Comparison of ENCODE assay signal across 16 mouse cellular contexts in the genomic region with DNA sequence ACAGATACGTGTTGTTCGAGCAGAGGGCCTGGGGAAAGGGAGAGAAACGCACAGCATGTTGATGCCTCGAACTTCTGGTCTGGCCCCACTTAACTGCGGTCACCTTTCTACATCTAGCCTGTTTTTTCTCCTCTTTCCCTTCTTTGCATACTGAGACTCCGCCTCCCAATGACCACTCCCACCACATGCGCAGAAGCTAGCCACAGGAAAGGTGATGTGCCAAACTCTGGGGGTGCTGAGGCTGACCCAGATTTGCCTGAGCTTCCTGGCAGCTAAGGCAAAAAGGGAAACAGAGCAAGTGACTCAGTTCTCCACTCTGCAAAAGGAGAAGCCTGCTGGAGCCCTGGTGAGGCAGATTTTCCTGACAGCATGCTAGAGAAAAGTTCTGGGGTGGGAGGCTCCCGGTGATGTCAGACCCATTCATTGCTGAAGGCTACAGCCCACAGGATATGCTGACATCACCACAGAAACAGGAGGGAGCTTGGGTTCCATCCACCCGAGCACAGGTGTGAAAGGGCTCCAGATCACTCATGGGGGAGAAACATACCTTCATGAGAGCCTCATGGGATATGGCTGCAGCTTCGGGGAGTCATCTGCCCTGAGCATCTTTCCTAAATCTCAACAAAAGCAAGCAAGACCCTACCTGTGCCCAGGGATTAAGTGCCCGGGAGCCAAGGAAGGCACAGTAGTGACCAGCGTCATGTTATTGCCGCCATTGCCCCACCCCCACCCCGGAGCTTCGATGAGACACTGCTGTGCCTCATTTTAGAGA. TPM values are rescaled to one million over a fixed set of nuclear protein-coding genes. Genes with fewer than 3 reads are reported as not detected.
A peak's percentile ranks its signal among the peaks of the same experiment; 100 is the strongest.
DNase-seq lines count a peak whose midpoint lies in the region; ATAC-seq and TF ChIP-seq lines count a peak whose summit lies in the region.
"Had no signal": no experiment of that assay in that cellular context is flagged by ENCODE, and none has a peak within 500 bp of the region (broad histone marks: within the 10 kb centered on the region; RNA-seq: fewer than 3 reads in every experiment).

No protein-coding gene starts in this region.

- H3K4me1 ChIP-seq in liver, adult 2 months (ENCODE audit: control insufficient read depth, insufficient read depth, low read length): no peaks in the 10 kb centered on the region
- H3K4me1 ChIP-seq in liver, embryonic 11.5 days (replicated peaks; ENCODE audit: control insufficient read depth, insufficient read depth, low read length): peaks cover 2% of the 10 kb centered on the region
- peaks cover 50 to 91% of the 10 kb centered on the region in 2 experiments for H3K4me1 ChIP-seq in CH12.LX (ENCODE audit: control insufficient read depth in 1 of 2, insufficient read depth in 2 of 2)
- H3K4me1 ChIP-seq in small intestine, adult 2 months (ENCODE audit: control insufficient read depth, insufficient read depth, insufficient read length, low read length): peaks cover 12% of the 10 kb centered on the region; the same call in 1 of the 2 replicates
- no peaks in the 10 kb centered on the region for H3K4me1 ChIP-seq in intestine, embryonic 16.5 days (ENCODE audit: control insufficient read depth, insufficient read depth, low read length)
- no peaks in the 10 kb centered on the region for H3K4me1 ChIP-seq in heart, embryonic 11.5 days (ENCODE audit: control insufficient read depth, insufficient read depth, low read length)

- no peak for TF ChIP-seq POLR2A in liver, adult 2 months (IDR thresholded peaks at IDR 0.05; ENCODE audit: extremely low read depth, insufficient read depth, low read length)
- TF ChIP-seq POLR2A in CH12.LX (IDR thresholded peaks at IDR 0.05; ENCODE audit: low read depth, low read length): peak; percentile 96
- TF ChIP-seq POLR2A in small intestine, adult 2 months (IDR thresholded peaks at IDR 0.05; ENCODE audit: low read depth, low read length): no peak

- H3K9me3 ChIP-seq in liver, embryonic 11.5 days (ENCODE audit: control insufficient read depth, low read length): no peaks in the 10 kb centered on the region
- H3K9me3 ChIP-seq in CH12.LX (replicated peaks; ENCODE audit: low read length): no peaks in the 10 kb centered on the region
- H3K9me3 ChIP-seq in intestine, embryonic 16.5 days (ENCODE audit: control insufficient read depth, low read length): no peaks in the 10 kb centered on the region
- H3K9me3 ChIP-seq in heart, embryonic 11.5 days (replicated peaks; ENCODE audit: control insufficient read depth, low read length): no peaks in the 10 kb centered on the region
- H3K9me3 ChIP-seq: forebrain, embryonic 10.5 days; limb, embryonic 13.5 days; stomach, embryonic 15.5 days had no signal

- 60% methylated on average over 15 of the region's 15 CpGs for WGBS in liver, adult 2 months
- 51% methylated on average over 15 of the region's 15 CpGs for WGBS in liver, embryonic 11.5 days
- WGBS in small intestine, adult 2 months: 52% methylated on average over 15 of the region's 15 CpGs
- WGBS in intestine, embryonic 16.5 days: 59% methylated on average over 15 of the region's 15 CpGs
- 60% methylated on average over 15 of the region's 15 CpGs for WGBS in heart, embryonic 11.5 days (ENCODE audit: insufficient replicate concordance)

- peak; percentile 52 for TF ChIP-seq EP300 in CH12.LX (IDR thresholded peaks at IDR 0.05; ENCODE audit: low read length)

- no peak overlapping the region for H3K27ac ChIP-seq in liver, adult 2 months (replicated peaks; ENCODE audit: insufficient read depth, low read depth, low read length)
- H3K27ac ChIP-seq in liver, embryonic 11.5 days (ENCODE audit: low read depth, low read length): no peak overlapping the region
- peak overlapping the region; percentile 92 for H3K27ac ChIP-seq in CH12.LX (ENCODE audit: insufficient read depth, low read depth)
- peak overlapping the region; percentile 3; the same call in 1 of the 2 replicates for H3K27ac ChIP-seq in small intestine, adult 2 months (ENCODE audit: insufficient read depth, low read depth, low read length)
- no peak overlapping the region for H3K27ac ChIP-seq in intestine, embryonic 16.5 days (ENCODE audit: low read length)
- no peak overlapping the region for H3K27ac ChIP-seq in heart, embryonic 11.5 days (ENCODE audit: low read depth, low read length)
- H3K27ac ChIP-seq: forebrain, embryonic 10.5 days; limb, embryonic 13.5 days; stomach, embryonic 15.5 days had no signal

- no peak overlapping the region for H3K4me2 ChIP-seq in liver, embryonic 11.5 days
- peak overlapping the region; percentile 81 for H3K4me2 ChIP-seq in CH12.LX (ENCODE audit: insufficient read depth, low read depth, poor library complexity, severe bottlenecking)
- H3K4me2 ChIP-seq in intestine, embryonic 16.5 days (ENCODE audit: low read depth, low read length): no peak overlapping the region
- H3K4me2 ChIP-seq in heart, embryonic 11.5 days: no peak overlapping the region
- H3K4me2 ChIP-seq: limb, embryonic 13.5 days; stomach, embryonic 15.5 days had no signal

- dilution Hi-C loops in CH12.LX (cut with MboI; ENCODE audit: extremely low pct_ligation_motif_present, extremely low pct_unique_long_range_greater_than_20kb, low sequenced_read_pairs): no loop called here

- H3K79me2 ChIP-seq in liver, adult 2 months (ENCODE audit: control insufficient read depth, insufficient read depth, low read length): no peaks in the 10 kb centered on the region
- no peaks in the 10 kb centered on the region for H3K79me2 ChIP-seq in CH12.LX (replicated peaks; ENCODE audit: control insufficient read depth, extremely low read depth, insufficient read depth, poor library complexity, severe bottlenecking)

- TF ChIP-seq CTCF in liver, adult 2 months (IDR thresholded peaks at IDR 0.05; ENCODE audit: low read depth, low read length): no peak
- no peak for TF ChIP-seq CTCF in CH12.LX (conservative IDR thresholded peaks at IDR 0.05 in 1 of 2, IDR thresholded peaks at IDR 0.05 in 1 of 2; ENCODE audit: low read depth in 2 of 2, low read length in 2 of 2)
- no peak for TF ChIP-seq CTCF in small intestine, adult 2 months (IDR thresholded peaks at IDR 0.05; ENCODE audit: extremely low read depth, insufficient read length, insufficient replicate concordance, low read depth, low read length)

- in situ Hi-C loops in CH12.LX (cut with MboI; ENCODE audit: low pct_ligation_motif_present, low pct_unique_long_range_greater_than_20kb, low sequenced_read_pairs): no loop called here

- no peaks in the 10 kb centered on the region for H3K36me3 ChIP-seq in liver, adult 2 months (ENCODE audit: control insufficient read depth, insufficient read depth, low read length)
- H3K36me3 ChIP-seq in liver, embryonic 11.5 days (ENCODE audit: control insufficient read depth, insufficient read depth, low read length): no peaks in the 10 kb centered on the region
- no peaks in the 10 kb centered on the region for H3K36me3 ChIP-seq in CH12.LX (replicated peaks in 1 of 2; ENCODE audit: control insufficient read depth in 1 of 2, insufficient read depth in 1 of 2, low read length in 1 of 2)
- no peaks in the 10 kb centered on the region for H3K36me3 ChIP-seq in small intestine, adult 2 months (ENCODE audit: control insufficient read depth, insufficient read depth, low read length)
- no peaks in the 10 kb centered on the region for H3K36me3 ChIP-seq in intestine, embryonic 16.5 days (ENCODE audit: control insufficient read depth, insufficient read depth, low read length)
- no peaks in the 10 kb centered on the region for H3K36me3 ChIP-seq in heart, embryonic 11.5 days (ENCODE audit: control insufficient read depth, insufficient read depth, low read length)
- H3K36me3 ChIP-seq: forebrain, embryonic 10.5 days; limb, embryonic 13.5 days; stomach, embryonic 15.5 days had no signal

- peak; percentile 21 for DNase-seq in liver, adult 2 months (ENCODE audit: extremely low read depth, low read depth, low spot score)
- DNase-seq in liver, embryonic 11.5 days (ENCODE audit: low spot score): no peak
- DNase-seq in CH12.LX (ENCODE audit: extremely low read depth): peak; percentile 97
- DNase-seq in induced T-regulatory cell, adult 2 months (ENCODE audit: low read depth): peak; percentile 94
- no peak for DNase-seq in right cerebral cortex, adult 18-20 months
- DNase-seq: gastrocnemius, postnatal 10 days; heart, postnatal 14 days; kidney, adult 2 months; midbrain, embryonic 14.5 days had no signal

- H3K27me3 ChIP-seq in liver, adult 2 months (ENCODE audit: control insufficient read depth, insufficient read depth, low read length): no peaks in the 10 kb centered on the region
- no peaks in the 10 kb centered on the region for H3K27me3 ChIP-seq in liver, embryonic 11.5 days (replicated peaks; ENCODE audit: control insufficient read depth, insufficient read depth, low read length)
- H3K27me3 ChIP-seq in CH12.LX (replicated peaks): no peaks in the 10 kb centered on the region
- no peaks in the 10 kb centered on the region for H3K27me3 ChIP-seq in small intestine, adult 2 months (ENCODE audit: control insufficient read depth, insufficient read depth, low read length)
- H3K27me3 ChIP-seq in intestine, embryonic 16.5 days (replicated peaks; ENCODE audit: control insufficient read depth, insufficient read depth, low read length): no peaks in the 10 kb centered on the region
- no peaks in the 10 kb centered on the region for H3K27me3 ChIP-seq in heart, embryonic 11.5 days (ENCODE audit: control insufficient read depth, insufficient read depth, low read length)
- H3K27me3 ChIP-seq: limb, embryonic 13.5 days; stomach, embryonic 15.5 days had no signal

- H3K4me3 ChIP-seq in liver, adult 2 months (ENCODE audit: insufficient read depth, low read depth, low read length): no peak overlapping the region
- no peak overlapping the region for H3K4me3 ChIP-seq in liver, embryonic 11.5 days (ENCODE audit: low read depth, low read length)
- peak overlapping the region; percentile 35 to 51 (median 36) for H3K4me3 ChIP-seq in CH12.LX (replicated peaks in 1 of 3; ENCODE audit: low read depth in 2 of 3, low read length in 2 of 3, poor library complexity in 1 of 3)
- H3K4me3 ChIP-seq in small intestine, adult 2 months (ENCODE audit: low read depth, low read length): no peak overlapping the region
- no peak overlapping the region for H3K4me3 ChIP-seq in intestine, embryonic 16.5 days (ENCODE audit: low read length)
- H3K4me3 ChIP-seq in heart, embryonic 11.5 days (ENCODE audit: low read depth, low read length): no peak overlapping the region
- H3K4me3 ChIP-seq: forebrain, embryonic 10.5 days; limb, embryonic 13.5 days; stomach, embryonic 15.5 days had no signal

- no peak for TF ChIP-seq RAD21 in CH12.LX (IDR thresholded peaks at IDR 0.05; ENCODE audit: low read depth, low read length)

- no peak for ATAC-seq in liver, embryonic 11.5 days (replicated peaks; ENCODE audit: low FRiP score)
- no peak for ATAC-seq in intestine, embryonic 16.5 days
- no peak for ATAC-seq in heart, embryonic 11.5 days (replicated peaks; ENCODE audit: insufficient number of reproducible peaks, low FRiP score, low TSS enrichment)

- no peak overlapping the region for H3K9ac ChIP-seq in liver, adult 2 months (ENCODE audit: low read depth, low read length)
- H3K9ac ChIP-seq in liver, embryonic 11.5 days (ENCODE audit: low read depth, low read length): no peak overlapping the region
- H3K9ac ChIP-seq in CH12.LX (ENCODE audit: insufficient read depth, low read depth): peak overlapping the region; percentile 64
- no peak overlapping the region for H3K9ac ChIP-seq in intestine, embryonic 16.5 days (ENCODE audit: low read depth, low read length)
- no peak overlapping the region for H3K9ac ChIP-seq in heart, embryonic 11.5 days (ENCODE audit: low read depth, low read length)
- H3K9ac ChIP-seq: limb, embryonic 13.5 days; stomach, embryonic 15.5 days had no signal

RNA-seq across cellular contexts. Expression of gene Cyth4, which starts 5.0 kb away (rescaled TPM):
- 4.7 and 7.2 TPM in 2 replicates for total RNA-seq in liver, adult 2 months (2014; rRNA removed)
- polyA plus RNA-seq in liver, adult 2 months (2012; rRNA removed): 3.3 and 5.7 TPM in 2 replicates
- 7.8 and 9.5 TPM in 2 replicates for polyA plus RNA-seq in liver, embryonic 11.5 days (2014; fragmentation: Nextera tagmentation; extraction: Ambion mirVana)
- total RNA-seq in CH12.LX (2012; rRNA removed) (42.2 and 51.9 TPM in 2 replicates), CH12.LX (2014; rRNA removed) (38.6 and 39.2 TPM in 2 replicates)
- polyA plus RNA-seq in CH12.LX (2012; ENCODE audit: insufficient read length, low read depth): 75.3 and 80.5 TPM in 2 replicates
- polyA plus RNA-seq in small intestine, adult 2 months (2012; rRNA removed): 11.2 and 12.7 TPM in 2 replicates
- 7.2 and 8.5 TPM in 2 replicates for polyA plus RNA-seq in intestine, embryonic 16.5 days (2015; fragmentation: Nextera tagmentation; extraction: Ambion mirVana)
- 1.3 and 2.0 TPM in 2 replicates for polyA plus RNA-seq in heart, embryonic 11.5 days (2014; fragmentation: Nextera tagmentation; extraction: Ambion mirVana)

RNA-seq across cellular contexts. Expression of gene Rac2, which starts 19.3 kb away (rescaled TPM):
- 2.8 and 4.5 TPM in 2 replicates for total RNA-seq in liver, adult 2 months (2014; rRNA removed)
- 30.8 and 35.9 TPM in 2 replicates for polyA plus RNA-seq in liver, adult 2 months (2012; rRNA removed)
- 124 and 126 TPM in 2 replicates for polyA plus RNA-seq in liver, embryonic 11.5 days (2014; fragmentation: Nextera tagmentation; extraction: Ambion mirVana)
- total RNA-seq in CH12.LX (2012; rRNA removed): 314 and 453 TPM in 2 replicates
- total RNA-seq in CH12.LX (2014; rRNA removed): 142 and 160 TPM in 2 replicates
- polyA plus RNA-seq in CH12.LX (2012; ENCODE audit: insufficient read length, low read depth): 883 and 942 TPM in 2 replicates
- 37.0 and 136 TPM in 2 replicates for polyA plus RNA-seq in small intestine, adult 2 months (2012; rRNA removed)
- 19.9 and 25.1 TPM in 2 replicates for polyA plus RNA-seq in intestine, embryonic 16.5 days (2015; fragmentation: Nextera tagmentation; extraction: Ambion mirVana)
- polyA plus RNA-seq in heart, embryonic 11.5 days (2014; fragmentation: Nextera tagmentation; extraction: Ambion mirVana): 3.4 and 9.2 TPM in 2 replicates
- polyA plus RNA-seq: C2C12 had no signal

RNA-seq across cellular contexts. Expression of gene Sstr3, which starts 47.4 kb away (rescaled TPM):
- total RNA-seq in liver, adult 2 months (2014; rRNA removed): under 0.01 TPM in 1 of 2 replicates, not detected in the other
- not detected in 2 replicates for polyA plus RNA-seq in liver, adult 2 months (2012; rRNA removed)
- not detected in 2 replicates for polyA plus RNA-seq in liver, embryonic 11.5 days (2014; fragmentation: Nextera tagmentation; extraction: Ambion mirVana)
- total RNA-seq in CH12.LX (2012; rRNA removed) (not detected in 2 replicates), CH12.LX (2014; rRNA removed) (not detected in 2 replicates)
- polyA plus RNA-seq in CH12.LX (2012; ENCODE audit: insufficient read length, low read depth): 0.14 and 0.36 TPM in 2 replicates
- polyA plus RNA-seq in small intestine, adult 2 months (2012; rRNA removed): 0.44 and 1.4 TPM in 2 replicates
- 0.23 and 0.24 TPM in 2 replicates for polyA plus RNA-seq in intestine, embryonic 16.5 days (2015; fragmentation: Nextera tagmentation; extraction: Ambion mirVana)
- polyA plus RNA-seq in heart, embryonic 11.5 days (2014; fragmentation: Nextera tagmentation; extraction: Ambion mirVana): 0.04 and 0.38 TPM in 2 replicates
- total RNA-seq: heart, postnatal 14 days had no signal
- polyA plus RNA-seq: C2C12; limb, embryonic 13.5 days had no signal

Comparison
In these comparisons a context has a peak if more than half of its experiments do, and no peak if none do; other contexts are left out.
1. DNase-seq: peak in liver, adult 2 months (single experiment), CH12.LX (single experiment) and induced T-regulatory cell, adult 2 months (single experiment); none in liver, embryonic 11.5 days (single experiment) and right cerebral cortex, adult 18-20 months (single experiment).
2. H3K27ac ChIP-seq: peak in CH12.LX (single experiment) and small intestine, adult 2 months (single experiment); none in liver, adult 2 months (single experiment), liver, embryonic 11.5 days (single experiment), intestine, embryonic 16.5 days (single experiment) and heart, embryonic 11.5 days (single experiment).
3. H3K4me3 ChIP-seq: peak in CH12.LX (3 of 3); none in liver, adult 2 months (single experiment), liver, embryonic 11.5 days (single experiment), small intestine, adult 2 months (single experiment), intestine, embryonic 16.5 days (single experiment) and heart, embryonic 11.5 days (single experiment).